Mouse (Mus musculus): ENCODE data around the gene Dip2a. TPM values are rescaled to one million over a fixed set of nuclear protein-coding genes. Genes with fewer than 3 reads are reported as not detected.

The Dip2a gene
- polyA plus RNA-seq, 1 experiment from 2014 or later = 9.0 TPM

- Histone ChIP-seq H3K36me3 (ENCODE audit: control insufficient read depth, insufficient read depth) (peaks cover 54% of the 10 kb centered on the region), H3K9ac (ENCODE audit: low read length) (no peak overlapping the region), H3K4me3 (ENCODE audit: low read length) (no peak overlapping the region), H3K27ac (ENCODE audit: low read length) (no peak overlapping the region), H3K27me3 (ENCODE audit: control insufficient read depth, insufficient read depth, low read length) (no peaks in the 10 kb centered on the region), H3K4me2 (ENCODE audit: low read depth, low read length) (no peak overlapping the region), H3K9me3 (replicated peaks; ENCODE audit: control insufficient read depth, low read length) (peaks cover 12% of the 10 kb centered on the region), H3K4me1 (ENCODE audit: control insufficient read depth, insufficient read depth, low read length) (no peaks in the 10 kb centered on the region)
- WGBS = 79% methylated on average over 6 of the region's 6 CpGs
- no peak for ATAC-seq (replicated peaks; ENCODE audit: extremely low read depth, insufficient read depth, low FRiP score)
Observed at GRCm38 (mm10) chr10:76212121-76212520, 133.0 kb downstream of the Dip2a start.

DNA sequence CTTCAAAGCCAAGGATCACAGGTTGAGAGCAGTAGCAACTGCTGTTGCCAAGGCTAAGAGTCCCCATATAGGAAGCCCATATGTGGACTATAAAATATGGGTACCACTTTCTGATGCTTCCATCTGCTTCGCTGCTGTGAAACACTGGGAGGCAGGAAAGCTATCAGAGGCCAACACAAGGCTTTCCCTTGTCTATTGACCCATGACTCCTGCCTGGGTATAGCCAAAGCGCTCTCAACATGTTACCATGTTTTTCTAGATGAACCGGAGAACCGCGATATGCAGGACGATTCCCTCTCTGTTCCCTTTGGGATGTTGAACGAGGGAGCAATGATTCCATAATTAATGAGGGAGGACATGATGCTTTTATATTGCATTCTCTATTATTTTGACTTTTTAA is 134.3 kb downstream of the Dip2a start:
- WGBS = 95% methylated on average over 7 of the region's 7 CpGs
- H3K4me2 ChIP-seq (ENCODE audit: low read depth, low read length) = no peak overlapping the region
- no peak for ATAC-seq (replicated peaks; ENCODE audit: extremely low read depth, insufficient read depth, low FRiP score)
- peaks cover 50% of the 10 kb centered on the region for H3K36me3 ChIP-seq (ENCODE audit: control insufficient read depth, insufficient read depth)
- peaks cover 12% of the 10 kb centered on the region for H3K9me3 ChIP-seq (replicated peaks; ENCODE audit: control insufficient read depth, low read length)
- H3K27me3 ChIP-seq (ENCODE audit: control insufficient read depth, insufficient read depth, low read length) = no peaks in the 10 kb centered on the region
- H3K9ac ChIP-seq (ENCODE audit: low read length) = no peak overlapping the region
- no peaks in the 10 kb centered on the region for H3K4me1 ChIP-seq (ENCODE audit: control insufficient read depth, insufficient read depth, low read length)
- no peak overlapping the region for H3K4me3 ChIP-seq (ENCODE audit: low read length)
- H3K27ac ChIP-seq (ENCODE audit: low read length) = no peak overlapping the region

Other genes starting within 250 kb of the Dip2a start
- gene Slc5a4b, start 234.3 kb downstream of the Dip2a start, polyA plus RNA-seq (2015; fragmentation: Nextera tagmentation; extraction: Ambion mirVana) = not detected in 2 replicates
- not detected in 2 replicates for gene Slc5a4a, start 197.8 kb downstream of the Dip2a start, polyA plus RNA-seq (2015; fragmentation: Nextera tagmentation; extraction: Ambion mirVana)
- 58.5 and 60.4 TPM in 2 replicates for gene Prmt2, start 107.4 kb downstream of the Dip2a start, polyA plus RNA-seq (2015; fragmentation: Nextera tagmentation; extraction: Ambion mirVana)
- gene S100b, start 91.4 kb downstream of the Dip2a start, polyA plus RNA-seq (2015; fragmentation: Nextera tagmentation; extraction: Ambion mirVana) = 0.71 and 0.95 TPM in 2 replicates
- not detected in 2 replicates for gene AC141477.1, start 95.2 kb upstream of the Dip2a start, polyA plus RNA-seq (2015; fragmentation: Nextera tagmentation; extraction: Ambion mirVana)
- 12.6 and 12.9 TPM in 2 replicates for gene Pcnt, start 97.5 kb upstream of the Dip2a start, polyA plus RNA-seq (2015; fragmentation: Nextera tagmentation; extraction: Ambion mirVana)
- gene 2610028H24Rik, start 103.8 kb upstream of the Dip2a start, polyA plus RNA-seq (2015; fragmentation: Nextera tagmentation; extraction: Ambion mirVana) = 0.76 and 1.1 TPM in 2 replicates
- 33.3 and 36.9 TPM in 2 replicates for gene Mcm3ap, start 123.6 kb upstream of the Dip2a start, polyA plus RNA-seq (2015; fragmentation: Nextera tagmentation; extraction: Ambion mirVana)
- gene Ybey, start 123.8 kb upstream of the Dip2a start, polyA plus RNA-seq (2015; fragmentation: Nextera tagmentation; extraction: Ambion mirVana) = 4.9 and 5.4 TPM in 2 replicates
- 8.0 and 8.2 TPM in 2 replicates for gene Lss, start 186.3 kb upstream of the Dip2a start, polyA plus RNA-seq (2015; fragmentation: Nextera tagmentation; extraction: Ambion mirVana)
- gene Spatc1l, start 217.0 kb upstream of the Dip2a start, polyA plus RNA-seq (2015; fragmentation: Nextera tagmentation; extraction: Ambion mirVana) = 0.13 TPM in 1 of 2 replicates, not detected in the other
- gene Ftcd, start 230.4 kb upstream of the Dip2a start, polyA plus RNA-seq (2015; fragmentation: Nextera tagmentation; extraction: Ambion mirVana) = 3.5 and 4.0 TPM in 2 replicates